Mouse (Mus musculus) forebrain, embryonic 16.5 days (tissue): Measurements from ENCODE around the gene Igdcc3. TPM values are rescaled to one million over a fixed set of nuclear protein-coding genes. Genes with fewer than 3 reads are reported as not detected.

Experiments
- ATAC-seq: fragments of 200-750 bp; cut with Nextera tagmentation; 2 replicates; pipeline ENCODE4 v1.8.0; 2017; ENCODE audit warnings: mild to moderate bottlenecking, moderate library complexity
- H3K27ac ChIP-seq: fragments of 300-500 bp; sonication (generic); 2 replicates; pipeline ENCODE4 v1.5.1; 2014; ENCODE audit warnings: low read length, control low read depth
- H3K27me3 ChIP-seq: fragments of 300-500 bp; sonication (generic); replicated peaks from 2 replicates; pipeline ENCODE4 v1.6.1; 2014; ENCODE audit warnings: low read length; ENCODE audit not compliant: control insufficient read depth, insufficient read depth
- H3K36me3 ChIP-seq: fragments of 300-500 bp; sonication (generic); 2 replicates; pipeline ENCODE4 v1.6.1; 2014; ENCODE audit not compliant: control insufficient read depth, insufficient read depth
- H3K4me1 ChIP-seq: fragments of 300-500 bp; sonication (generic); replicated peaks from 2 replicates; pipeline ENCODE4 v1.6.1; 2014; ENCODE audit warnings: low read length; ENCODE audit not compliant: control insufficient read depth, insufficient read depth
- H3K4me2 ChIP-seq: fragments of 300-500 bp; sonication (generic); 2 replicates; pipeline ENCODE4 v1.6.1; 2014; ENCODE audit warnings: mild to moderate bottlenecking, low read length, control low read depth
- H3K4me3 ChIP-seq: fragments of 300-500 bp; sonication (generic); replicated peaks from 2 replicates; pipeline ENCODE4 v1.5.1; 2014; ENCODE audit warnings: mild to moderate bottlenecking, low read length, control low read depth
- H3K9ac ChIP-seq: fragments of 300-500 bp; sonication (generic); replicated peaks from 2 replicates; pipeline ENCODE4 v1.6.1; 2014; ENCODE audit warnings: low read depth, low read length, control low read depth
- H3K9me3 ChIP-seq: fragments of 300-500 bp; sonication (generic); 2 replicates; pipeline ENCODE4 v1.6.1; 2016; ENCODE audit warnings: low read length; ENCODE audit not compliant: control insufficient read depth
- WGBS: fragments of 180-500 bp; shearing (Covaris S2); extraction: QIAGEN DNeasy Blood & Tissue Kit; methylation state at CpG from one replicate; pipeline ENCODE4 v1.1.7; 2014; 5-methylcytosine and 5-hydroxymethylcytosine counted together
- polyA plus RNA-seq: library from polyadenylated mRNA; unstranded; fragments of >200 nt; fragmentation: Nextera tagmentation; extraction: Ambion mirVana; gene quantifications from 2 replicates; pipeline ENCODE4 v1.2.1, GENCODE M21; 2015

Gene Igdcc3
- polyA plus RNA-seq, 1 experiment from 2014 or later: 8.5 TPM

GRCm38 (mm10) chr9:65128123-65128815, 12.7 kb upstream of the Igdcc3 start:
- H3K4me2 ChIP-seq: no peak overlapping the region
- WGBS: 10% methylated on average over 25 of the region's 25 CpGs

DNA sequence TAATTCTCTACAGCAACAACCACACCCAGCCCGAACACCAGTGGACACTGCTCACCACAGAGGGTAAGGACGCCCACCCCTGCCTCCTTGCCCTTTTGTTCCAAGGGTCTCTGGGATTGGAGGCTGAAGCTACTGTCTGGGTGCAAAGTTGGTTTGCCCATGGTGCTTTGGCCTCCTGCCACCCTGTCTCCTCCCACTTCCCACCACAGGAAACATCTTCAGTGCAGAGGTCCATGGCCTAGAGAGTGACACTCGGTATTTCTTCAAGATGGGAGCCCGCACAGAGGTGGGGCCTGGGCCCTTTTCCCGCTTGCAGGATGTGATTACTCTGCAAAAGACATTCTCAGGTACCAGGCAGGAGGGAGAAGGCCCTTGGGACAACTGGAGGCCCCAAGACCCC, 9.3 kb upstream of the Igdcc3 start:
- no peak overlapping the region for H3K4me2 ChIP-seq
- H3K4me1 ChIP-seq: no peaks in the 10 kb centered on the region
- no peaks in the 10 kb centered on the region for H3K9me3 ChIP-seq
- H3K9ac ChIP-seq: no peak overlapping the region
- H3K27me3 ChIP-seq: no peaks in the 10 kb centered on the region
- 0 out of 2 replicates have a peak, but pooled peaks cover 4% of the 10 kb centered on the region for H3K36me3 ChIP-seq
- no peak for ATAC-seq
- no peak overlapping the region for H3K27ac ChIP-seq
- 83% methylated on average over 5 of the region's 5 CpGs for WGBS
- H3K4me3 ChIP-seq: no peak overlapping the region

More at GRCm38 (mm10) chr9:65128123-65128815, 12.7 kb upstream of the Igdcc3 start:
- peaks cover 7% of the 10 kb centered on the region for H3K4me1 ChIP-seq
- 0 out of 2 replicates have a peak, but pooled peaks cover 6% of the 10 kb centered on the region for H3K36me3 ChIP-seq
- no peak overlapping the region for H3K27ac ChIP-seq
- H3K27me3 ChIP-seq: no peaks in the 10 kb centered on the region
- no peaks in the 10 kb centered on the region for H3K9me3 ChIP-seq
- no peak overlapping the region for H3K4me3 ChIP-seq
- ATAC-seq: 0 out of 2 replicates have a peak, but pooled peaks have one; percentile 25
- no peak overlapping the region for H3K9ac ChIP-seq

DNA sequence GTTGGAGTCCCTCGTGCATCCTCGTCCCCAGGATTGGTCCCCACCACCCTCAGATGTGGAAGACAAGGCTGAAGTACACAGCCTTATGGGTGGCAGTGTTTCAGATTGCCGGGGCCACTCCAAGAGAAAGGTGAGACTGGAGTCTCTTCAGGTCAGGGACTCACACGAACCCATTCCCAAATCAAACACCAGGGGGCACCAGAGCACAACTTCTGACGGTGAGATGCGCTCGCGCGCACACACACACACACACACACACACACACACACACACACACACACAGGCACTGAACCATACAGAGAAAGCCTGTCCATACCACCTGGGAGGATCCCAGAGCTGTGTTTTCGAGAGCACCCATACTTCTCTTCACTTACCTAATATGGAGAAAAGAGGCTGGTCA, 7.2 kb upstream of the Igdcc3 start:
- H3K36me3 ChIP-seq: 0 out of 2 replicates have a peak, but pooled peaks cover 4% of the 10 kb centered on the region
- WGBS: 2% methylated on average over 10 of the region's 10 CpGs
- peak; percentile 60 for ATAC-seq

GRCm38 (mm10) chr9:65135126-65135525, 5.9 kb upstream of the Igdcc3 start:
- no peaks in the 10 kb centered on the region for H3K9me3 ChIP-seq
- no peak overlapping the region for H3K4me3 ChIP-seq
- H3K4me2 ChIP-seq: no peak overlapping the region
- H3K27ac ChIP-seq: no peak overlapping the region
- no peaks in the 10 kb centered on the region; the same call in 1 of the 2 replicates for H3K4me1 ChIP-seq
- 0 out of 2 replicates have a peak, but pooled peaks cover 4% of the 10 kb centered on the region for H3K36me3 ChIP-seq
- ATAC-seq: no peak
- H3K27me3 ChIP-seq: no peaks in the 10 kb centered on the region
- 70% methylated on average over 4 of the region's 4 CpGs for WGBS
- no peak overlapping the region for H3K9ac ChIP-seq

More for the DNA sequence above, 7.2 kb upstream of the Igdcc3 start:
- Histone ChIP-seq H3K27ac (no peak overlapping the region), H3K9me3 (no peaks in the 10 kb centered on the region), H3K4me1 (no peaks in the 10 kb centered on the region), H3K4me3 (no peak overlapping the region), H3K4me2 (no peak overlapping the region), H3K9ac (no peak overlapping the region), H3K27me3 (no peaks in the 10 kb centered on the region)

DNA sequence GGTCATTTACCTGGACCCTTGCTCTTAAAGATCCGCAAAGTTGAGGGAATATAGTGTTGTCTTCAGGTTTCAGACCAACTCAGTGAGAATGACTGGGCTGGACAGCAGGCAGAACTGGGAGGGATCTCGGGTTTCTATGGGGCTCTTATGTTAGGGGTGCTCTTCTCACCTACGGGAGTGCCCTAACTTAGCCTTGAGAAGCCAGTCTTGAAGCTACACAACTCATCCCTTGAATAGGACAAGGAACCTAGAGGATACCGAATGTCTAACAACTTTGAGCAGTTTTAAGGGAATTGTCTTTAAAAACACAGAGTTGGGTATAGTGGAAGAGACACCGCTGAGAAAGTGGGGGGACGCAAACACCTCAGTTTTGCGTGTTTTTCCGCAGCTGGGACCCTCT, 498 bp upstream of the Igdcc3 start:
- no peak for ATAC-seq
- no peaks in the 10 kb centered on the region for H3K27me3 ChIP-seq
- no peaks in the 10 kb centered on the region for H3K36me3 ChIP-seq
- H3K9ac ChIP-seq: peak overlapping the region; percentile 98
- peak overlapping the region; percentile 84 for H3K4me3 ChIP-seq
- H3K27ac ChIP-seq: peak overlapping the region; percentile 95
- H3K4me1 ChIP-seq: peaks cover 26% of the 10 kb centered on the region
- peak overlapping the region; percentile 70 for H3K4me2 ChIP-seq
- 3% methylated on average over 8 of the region's 8 CpGs for WGBS
- no peaks in the 10 kb centered on the region for H3K9me3 ChIP-seq

GRCm38 (mm10) chr9:65141306-65141975, 452 bp downstream of the Igdcc3 start:
- 0% methylated on average over 60 of the region's 73 CpGs for WGBS
- Histone ChIP-seq H3K4me3 (peak overlapping the region; percentile 84), H3K27me3 (no peaks in the 10 kb centered on the region), H3K9ac (peak overlapping the region; percentile 98), H3K36me3 (no peaks in the 10 kb centered on the region), H3K4me1 (peaks cover 32% of the 10 kb centered on the region), H3K4me2 (peak overlapping the region; percentile 70), H3K27ac (peak overlapping the region; percentile 95), H3K9me3 (no peaks in the 10 kb centered on the region)
- peak; percentile 75 for ATAC-seq

GRCm38 (mm10) chr9:65141976-65142318, 958 bp downstream of the Igdcc3 start:
- peak overlapping the region; percentile 95 for H3K27ac ChIP-seq
- H3K36me3 ChIP-seq: no peaks in the 10 kb centered on the region
- ATAC-seq: peak; percentile 48
- H3K4me2 ChIP-seq: peak overlapping the region; percentile 70
- H3K4me3 ChIP-seq: peak overlapping the region; percentile 84
- under 1% methylated on average over 17 of the region's 17 CpGs for WGBS
- H3K27me3 ChIP-seq: no peaks in the 10 kb centered on the region
- H3K9me3 ChIP-seq: no peaks in the 10 kb centered on the region
- H3K9ac ChIP-seq: peak overlapping the region; percentile 98
- H3K4me1 ChIP-seq: peaks cover 32% of the 10 kb centered on the region

GRCm38 (mm10) chr9:65142399-65142798, 1.4 kb downstream of the Igdcc3 start:
- Histone ChIP-seq H3K27me3 (no peaks in the 10 kb centered on the region), H3K4me1 (peaks cover 32% of the 10 kb centered on the region), H3K27ac (peak overlapping the region; percentile 95; the same call in 1 of the 2 replicates), H3K36me3 (no peaks in the 10 kb centered on the region), H3K9ac (peak overlapping the region; percentile 98), H3K9me3 (no peaks in the 10 kb centered on the region), H3K4me2 (peak overlapping the region; percentile 70), H3K4me3 (peak overlapping the region; percentile 84)
- WGBS: 5% methylated on average over 8 of the region's 8 CpGs
- ATAC-seq: no peak

GRCm38 (mm10) chr9:65146001-65146400, 5.0 kb downstream of the Igdcc3 start:
- WGBS: 70% methylated on average over 5 of the region's 5 CpGs
- H3K27ac ChIP-seq: no peak overlapping the region; the same call in 1 of the 2 replicates
- H3K4me1 ChIP-seq: peaks cover 24% of the 10 kb centered on the region
- H3K27me3 ChIP-seq: no peaks in the 10 kb centered on the region
- no peak for ATAC-seq
- H3K4me3 ChIP-seq: no peak overlapping the region
- no peak overlapping the region for H3K4me2 ChIP-seq
- H3K36me3 ChIP-seq: peaks cover 5% of the 10 kb centered on the region; the same call in 1 of the 2 replicates
- H3K9me3 ChIP-seq: no peaks in the 10 kb centered on the region
- H3K9ac ChIP-seq: no peak overlapping the region
